Mouse (Mus musculus) liver, embryonic 15.5 days (tissue): Measurements from ENCODE around the gene Ccdc159. TPM values are rescaled to one million over a fixed set of nuclear protein-coding genes. Genes with fewer than 3 reads are reported as not detected.
A peak's percentile ranks its signal among the peaks of the same experiment; 100 is the strongest.

Source experiments
- ATAC-seq: fragments of 200-750 bp; cut with Nextera tagmentation; 2 replicates; pipeline ENCODE4 v1.8.0; 2017; ENCODE audit warnings: moderate number of reproducible peaks, mild to moderate bottlenecking, moderate library complexity; ENCODE audit not compliant: insufficient read depth
- H3K27ac ChIP-seq: fragments of 300-500 bp; sonication (generic); replicated peaks from 2 replicates; pipeline ENCODE4 v1.5.1; 2015; ENCODE audit warnings: mild to moderate bottlenecking, inconsistent platforms
- H3K27me3 ChIP-seq: fragments of 300-500 bp; sonication (generic); 2 replicates; pipeline ENCODE4 v1.6.1; 2015; ENCODE audit warnings: mild to moderate bottlenecking, inconsistent platforms
- H3K36me3 ChIP-seq: fragments of 300-500 bp; sonication (generic); replicated peaks from 2 replicates; pipeline ENCODE4 v1.6.1; 2015; ENCODE audit warnings: moderate library complexity, mild to moderate bottlenecking, inconsistent platforms
- H3K4me1 ChIP-seq: fragments of 300-500 bp; sonication (generic); replicated peaks from 2 replicates; pipeline ENCODE4 v1.6.1; 2015; ENCODE audit warnings: inconsistent platforms
- H3K4me2 ChIP-seq: fragments of 300-500 bp; sonication (generic); 2 replicates; pipeline ENCODE4 v1.6.1; 2015; ENCODE audit warnings: moderate library complexity, mild to moderate bottlenecking, inconsistent platforms
- H3K4me3 ChIP-seq: fragments of 300-500 bp; sonication (generic); replicated peaks from 2 replicates; pipeline ENCODE4 v1.5.1; 2015; ENCODE audit warnings: mild to moderate bottlenecking, inconsistent platforms
- H3K9ac ChIP-seq: fragments of 300-500 bp; sonication (generic); 2 replicates; pipeline ENCODE4 v1.6.1; 2015; ENCODE audit warnings: moderate library complexity, mild to moderate bottlenecking, inconsistent platforms
- H3K9me3 ChIP-seq: fragments of 300-500 bp; sonication (generic); replicated peaks from 2 replicates; pipeline ENCODE4 v1.6.1; 2016; ENCODE audit warnings: inconsistent platforms
- WGBS: fragments of 180-500 bp; shearing (Covaris S2); methylation state at CpG from one replicate; pipeline ENCODE4 v1.1.7; 2015; ENCODE audit warnings: mixed read lengths; ENCODE audit not compliant: insufficient replicate concordance; 5-methylcytosine and 5-hydroxymethylcytosine counted together
- polyA plus RNA-seq: library from polyadenylated mRNA; unstranded; fragments of >200 nt; fragmentation: Nextera tagmentation; extraction: Ambion mirVana; gene quantifications from 2 replicates; pipeline ENCODE4 v1.2.1, GENCODE M21; 2015

The Ccdc159 gene
- polyA plus RNA-seq, 1 experiment from 2014 or later: 0.99 TPM

DNA sequence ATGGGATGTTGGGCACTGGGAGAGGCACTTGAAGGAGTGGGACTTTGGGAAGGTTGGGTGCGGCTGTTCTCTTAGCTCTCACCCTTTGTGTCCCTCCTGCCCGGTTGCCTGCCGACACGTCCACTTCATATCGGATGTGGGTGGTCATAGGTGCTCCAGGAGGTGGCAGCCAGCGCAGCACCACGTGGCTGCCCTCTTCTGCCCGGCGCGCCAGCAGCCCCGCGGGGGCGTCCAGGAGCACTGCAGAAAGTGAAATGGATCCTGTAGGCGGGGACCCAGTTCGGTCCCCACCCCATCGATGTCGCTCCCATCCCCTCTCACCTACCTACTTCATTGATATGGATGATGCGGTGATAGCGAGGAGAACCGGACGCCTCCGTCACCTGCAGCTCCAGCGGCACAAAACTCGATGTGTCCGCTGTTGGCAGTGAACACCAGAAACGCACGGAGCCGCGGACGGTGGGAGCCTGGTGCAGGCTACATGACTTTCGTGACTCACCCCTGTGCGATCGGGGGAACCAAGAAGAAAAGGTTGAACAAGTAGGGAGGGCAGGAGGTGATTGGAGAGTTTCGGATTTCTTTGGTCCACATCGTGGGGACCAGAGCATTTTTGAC is 34.2 kb downstream of the Ccdc159 start:
- Histone ChIP-seq H3K4me1 (peaks cover 66% of the 10 kb centered on the region), H3K4me3 (peak overlapping the region; percentile 76), H3K9ac (peak overlapping the region; percentile 94), H3K36me3 (peaks cover 56% of the 10 kb centered on the region), H3K27me3 (peaks cover 17% of the 10 kb centered on the region; the same call in 1 of the 2 replicates), H3K9me3 (no peaks in the 10 kb centered on the region), H3K4me2 (peak overlapping the region; percentile 89), H3K27ac (peak overlapping the region; percentile 96)
- 1% methylated on average over 35 of the region's 35 CpGs for WGBS
- ATAC-seq: no peak

DNA sequence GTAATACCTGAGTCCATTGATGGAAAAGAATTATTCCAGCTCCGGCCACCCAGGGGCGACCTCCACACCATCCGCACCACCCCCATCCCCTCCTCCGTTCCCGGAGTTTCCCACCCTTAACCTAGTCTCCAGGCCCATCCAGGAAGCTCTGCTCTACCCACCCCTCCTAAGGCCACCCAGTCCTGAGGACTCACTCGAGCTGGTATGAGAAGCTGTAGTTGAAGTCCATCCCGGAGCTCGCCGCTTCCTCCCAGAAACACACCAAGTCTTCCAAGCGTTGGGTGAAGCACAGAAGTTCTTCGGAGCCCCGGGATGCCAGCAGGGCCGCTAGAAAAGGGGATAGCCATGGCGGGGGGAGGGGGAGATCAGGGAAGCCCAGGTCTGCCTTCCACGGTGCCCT is 34.7 kb downstream of the Ccdc159 start:
- peak; percentile 11 for ATAC-seq
- no peaks in the 10 kb centered on the region for H3K9me3 ChIP-seq
- peak overlapping the region; percentile 76 for H3K4me3 ChIP-seq
- peak overlapping the region; percentile 96 for H3K27ac ChIP-seq
- peak overlapping the region; percentile 89 for H3K4me2 ChIP-seq
- 0% methylated on average over 15 of the region's 15 CpGs for WGBS
- peaks cover 17% of the 10 kb centered on the region; the same call in 1 of the 2 replicates for H3K27me3 ChIP-seq
- H3K9ac ChIP-seq: peak overlapping the region; percentile 94
- H3K36me3 ChIP-seq: peaks cover 52% of the 10 kb centered on the region
- H3K4me1 ChIP-seq: peaks cover 61% of the 10 kb centered on the region

DNA sequence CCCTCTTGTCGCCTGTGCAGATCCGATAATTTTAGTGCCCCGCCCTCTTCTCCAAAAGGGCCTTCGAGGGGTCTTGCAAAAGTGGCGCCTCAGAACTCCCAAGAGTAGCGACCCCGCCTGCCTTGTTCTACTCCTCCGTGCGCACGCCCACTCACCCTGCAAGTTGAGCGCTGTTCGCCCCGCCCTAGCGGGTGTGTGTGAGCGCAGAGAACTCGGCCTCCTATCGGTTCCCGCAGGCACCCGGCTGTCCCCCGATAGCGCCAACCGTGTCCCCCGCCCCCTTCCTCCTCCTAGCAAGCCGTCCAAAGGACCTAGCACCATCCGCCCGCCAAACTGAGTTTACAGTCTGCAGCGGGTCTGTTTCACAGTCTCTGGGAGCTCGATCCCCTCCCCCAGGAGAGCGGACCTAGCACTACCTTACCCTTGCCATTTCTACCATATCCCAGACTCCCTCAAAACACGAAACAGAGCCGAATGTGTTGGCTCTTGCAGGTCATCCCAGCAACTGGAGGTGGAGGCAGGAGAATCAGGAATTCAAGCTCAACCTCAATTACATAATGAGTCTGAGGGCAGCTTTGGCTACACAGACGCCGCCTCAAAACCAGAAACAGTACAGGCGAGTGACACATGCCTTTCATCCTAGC is 35.3 kb downstream of the Ccdc159 start:
- peak overlapping the region; percentile 96 for H3K27ac ChIP-seq
- peaks cover 56% of the 10 kb centered on the region for H3K4me1 ChIP-seq
- peak overlapping the region; percentile 76 for H3K4me3 ChIP-seq
- peak overlapping the region; percentile 89 for H3K4me2 ChIP-seq
- 2% methylated on average over 34 of the region's 34 CpGs for WGBS
- peak overlapping the region; percentile 94 for H3K9ac ChIP-seq
- peak; percentile 92 for ATAC-seq
- H3K27me3 ChIP-seq: peaks cover 17% of the 10 kb centered on the region; the same call in 1 of the 2 replicates
- H3K9me3 ChIP-seq: no peaks in the 10 kb centered on the region
- H3K36me3 ChIP-seq: peaks cover 46% of the 10 kb centered on the region

DNA sequence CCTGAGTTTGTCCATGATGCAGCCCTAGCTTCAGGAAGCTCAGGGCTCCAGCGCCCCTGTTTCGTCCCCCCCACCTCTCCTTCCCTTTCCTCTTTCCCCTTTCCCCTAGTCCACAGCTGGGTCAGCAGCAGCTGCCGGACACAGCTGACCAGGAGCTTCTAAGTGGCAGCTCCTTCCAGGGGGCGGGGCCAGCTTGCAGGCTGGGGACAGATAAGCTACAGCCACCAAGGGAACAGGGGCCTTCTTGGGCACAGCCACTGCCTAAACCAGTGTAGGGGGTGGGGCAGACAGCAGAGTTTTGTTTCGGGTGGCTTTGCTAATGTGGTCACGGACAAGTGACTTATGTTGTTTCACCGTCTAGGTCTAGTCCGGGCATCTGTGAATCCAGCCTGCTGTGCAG is 36.1 kb downstream of the Ccdc159 start, which contains the start of gene Epor:
Epor (minus strand) TSS at position 90 of the 400 bp plus-strand sequence.
- WGBS: 5% methylated on average over 8 of the region's 8 CpGs
- Histone ChIP-seq H3K36me3 (peaks cover 38% of the 10 kb centered on the region), H3K27me3 (peaks cover 17% of the 10 kb centered on the region; the same call in 1 of the 2 replicates), H3K9me3 (no peaks in the 10 kb centered on the region), H3K4me1 (peaks cover 48% of the 10 kb centered on the region), H3K4me2 (peak within 1 kb of the TSS; percentile 89), H3K9ac (peak within 1 kb of the TSS; percentile 94), H3K27ac (peak within 1 kb of the TSS; percentile 96), H3K4me3 (peak within 1 kb of the TSS; percentile 76)
- ATAC-seq: peak; percentile 65

DNA sequence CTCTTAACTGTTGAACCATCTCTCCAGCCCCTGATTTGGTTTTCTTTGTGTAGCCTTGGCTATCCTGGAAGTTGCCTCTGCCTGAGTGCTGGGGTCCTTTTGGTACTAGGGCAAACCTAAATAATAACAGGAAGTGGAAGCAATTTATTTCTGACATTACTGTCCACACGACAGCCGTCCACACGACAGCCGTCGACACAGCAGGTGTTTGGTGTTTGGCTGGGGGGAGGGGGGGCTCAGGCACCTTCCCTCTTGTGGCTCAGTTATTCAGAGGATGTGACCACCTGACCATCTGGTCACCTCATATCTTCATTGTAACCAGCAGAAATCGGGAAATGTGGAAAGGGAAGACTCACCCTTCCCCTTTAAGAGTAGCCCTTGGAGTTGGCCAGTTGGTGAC is 41.6 kb downstream of the Ccdc159 start:
- no peak for ATAC-seq
- H3K27ac ChIP-seq: no peak overlapping the region
- H3K27me3 ChIP-seq: peaks cover 16% of the 10 kb centered on the region; the same call in 1 of the 2 replicates
- H3K9me3 ChIP-seq: no peaks in the 10 kb centered on the region
- no peak overlapping the region for H3K4me3 ChIP-seq
- no peak overlapping the region for H3K4me2 ChIP-seq
- WGBS: 28% methylated on average over 6 of the region's 6 CpGs
- H3K36me3 ChIP-seq: no peaks in the 10 kb centered on the region
- no peak overlapping the region for H3K9ac ChIP-seq
- H3K4me1 ChIP-seq: peaks cover 11% of the 10 kb centered on the region

DNA sequence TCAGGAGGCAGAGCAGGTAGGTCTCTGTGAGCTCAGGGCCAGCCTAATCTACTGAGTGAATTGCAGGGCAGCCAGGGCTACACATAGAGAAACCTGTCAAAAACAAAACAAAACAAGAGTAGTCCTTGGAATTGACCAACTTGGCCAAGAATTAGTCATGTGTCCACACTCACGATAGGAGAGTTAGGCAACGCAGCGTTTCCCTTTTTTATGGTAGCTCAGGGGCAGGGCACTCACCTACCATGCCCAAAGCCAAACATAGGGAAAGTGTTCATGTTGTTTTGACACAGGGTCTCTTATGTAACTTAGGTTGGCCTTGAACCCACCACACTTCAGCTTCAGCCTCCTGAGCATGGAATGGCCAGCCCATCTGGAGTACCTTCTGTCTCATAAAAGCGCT is 42.0 kb downstream of the Ccdc159 start:
- WGBS: 74% methylated on average over 4 of the region's 4 CpGs
- Histone ChIP-seq H3K36me3 (no peaks in the 10 kb centered on the region), H3K4me2 (no peak overlapping the region), H3K27ac (no peak overlapping the region), H3K9me3 (no peaks in the 10 kb centered on the region), H3K4me3 (no peak overlapping the region), H3K9ac (no peak overlapping the region), H3K4me1 (peaks cover 7% of the 10 kb centered on the region), H3K27me3 (peaks cover 16% of the 10 kb centered on the region; the same call in 1 of the 2 replicates)
- ATAC-seq: no peak

DNA sequence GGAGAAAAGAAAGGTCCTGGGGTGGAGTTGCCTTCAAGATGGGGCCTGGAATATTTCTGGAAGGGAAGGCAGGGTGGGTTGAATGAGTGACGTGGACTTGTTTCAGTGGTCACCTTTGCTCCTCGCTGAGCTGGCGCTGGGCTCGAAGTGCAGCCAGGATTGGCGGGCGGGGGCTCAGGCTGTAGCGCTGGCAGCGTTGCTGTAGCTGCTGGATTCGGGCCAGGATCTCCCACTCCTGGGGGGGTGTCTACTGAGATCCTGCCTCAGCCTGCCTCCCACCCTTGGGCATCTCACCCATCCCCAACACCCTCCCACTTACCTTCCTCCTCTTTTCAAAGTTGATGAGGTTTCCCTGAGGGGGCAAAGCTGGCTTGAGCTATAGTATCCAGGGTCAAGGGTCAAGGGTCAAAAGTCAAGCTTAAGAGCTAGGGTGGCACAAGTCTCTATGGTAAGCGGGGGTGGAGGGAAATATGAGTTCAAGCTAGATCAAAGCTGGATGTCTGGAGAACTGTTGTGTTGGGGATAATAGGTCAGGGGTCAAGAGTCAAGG is 49.4 kb downstream of the Ccdc159 start:
- no peaks in the 10 kb centered on the region for H3K9me3 ChIP-seq
- no peak overlapping the region for H3K27ac ChIP-seq
- WGBS: 74% methylated on average over 10 of the region's 10 CpGs
- no peak overlapping the region for H3K4me3 ChIP-seq
- H3K36me3 ChIP-seq: no peaks in the 10 kb centered on the region
- H3K4me1 ChIP-seq: peaks cover 4% of the 10 kb centered on the region; the same call in 1 of the 2 replicates
- peaks cover 50% of the 10 kb centered on the region for H3K27me3 ChIP-seq
- ATAC-seq: no peak
- H3K4me2 ChIP-seq: no peak overlapping the region
- H3K9ac ChIP-seq: no peak overlapping the region

DNA sequence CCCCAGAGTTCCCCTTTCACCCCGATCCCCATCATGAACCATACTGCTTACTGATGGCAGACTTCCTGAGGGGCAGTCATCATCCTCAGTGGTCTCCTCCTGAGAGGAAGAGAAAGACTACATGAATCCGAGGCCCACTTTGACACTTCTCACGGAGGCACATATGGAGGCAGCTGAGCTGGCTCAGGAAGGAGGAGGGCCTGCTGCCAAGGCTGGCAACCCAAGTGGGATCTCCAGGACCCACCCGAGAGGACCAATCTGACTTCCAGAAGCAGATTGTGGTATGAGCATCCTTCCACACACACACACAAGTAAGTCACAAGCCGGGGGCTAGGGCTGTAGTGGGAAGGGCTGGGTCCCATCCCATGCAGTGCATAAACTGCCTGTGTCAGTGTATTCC is 50.1 kb downstream of the Ccdc159 start:
- WGBS: 72% methylated on average over 5 of the region's 5 CpGs
- no peak for ATAC-seq

DNA sequence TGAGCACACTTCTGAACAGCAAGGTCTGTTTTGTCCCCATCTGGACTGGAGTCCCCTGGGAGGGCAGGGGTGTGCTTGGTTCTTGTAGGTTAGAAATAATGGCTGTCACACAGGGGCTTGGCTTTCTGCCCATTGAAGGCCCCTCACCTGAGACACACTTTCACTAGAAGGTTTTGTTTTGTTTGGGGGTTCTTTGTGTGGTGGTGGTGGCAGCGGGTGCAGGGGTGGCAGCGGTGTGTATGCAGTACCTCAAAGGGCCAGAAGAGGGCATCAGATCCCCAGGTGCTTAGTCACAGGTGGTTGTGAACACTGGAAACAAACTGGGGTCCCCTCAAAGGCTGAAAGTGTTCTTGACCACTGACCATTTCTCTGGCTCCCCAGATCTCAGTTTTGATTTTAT is 50.7 kb downstream of the Ccdc159 start:
- Histone ChIP-seq H3K9me3 (no peaks in the 10 kb centered on the region), H3K9ac (no peak overlapping the region), H3K4me1 (peaks cover 4% of the 10 kb centered on the region; the same call in 1 of the 2 replicates), H3K27me3 (peaks cover 57% of the 10 kb centered on the region), H3K36me3 (no peaks in the 10 kb centered on the region), H3K27ac (no peak overlapping the region), H3K4me3 (no peak overlapping the region), H3K4me2 (no peak overlapping the region)
- WGBS: 10% methylated on average over 2 of the region's 2 CpGs
- ATAC-seq: no peak

More for the DNA sequence above, 50.1 kb downstream of the Ccdc159 start:
- no peak overlapping the region for H3K4me3 ChIP-seq
- no peaks in the 10 kb centered on the region for H3K36me3 ChIP-seq
- H3K9me3 ChIP-seq: no peaks in the 10 kb centered on the region
- peaks cover 52% of the 10 kb centered on the region for H3K27me3 ChIP-seq
- H3K9ac ChIP-seq: no peak overlapping the region
- H3K27ac ChIP-seq: no peak overlapping the region
- peaks cover 4% of the 10 kb centered on the region; the same call in 1 of the 2 replicates for H3K4me1 ChIP-seq
- H3K4me2 ChIP-seq: no peak overlapping the region

DNA sequence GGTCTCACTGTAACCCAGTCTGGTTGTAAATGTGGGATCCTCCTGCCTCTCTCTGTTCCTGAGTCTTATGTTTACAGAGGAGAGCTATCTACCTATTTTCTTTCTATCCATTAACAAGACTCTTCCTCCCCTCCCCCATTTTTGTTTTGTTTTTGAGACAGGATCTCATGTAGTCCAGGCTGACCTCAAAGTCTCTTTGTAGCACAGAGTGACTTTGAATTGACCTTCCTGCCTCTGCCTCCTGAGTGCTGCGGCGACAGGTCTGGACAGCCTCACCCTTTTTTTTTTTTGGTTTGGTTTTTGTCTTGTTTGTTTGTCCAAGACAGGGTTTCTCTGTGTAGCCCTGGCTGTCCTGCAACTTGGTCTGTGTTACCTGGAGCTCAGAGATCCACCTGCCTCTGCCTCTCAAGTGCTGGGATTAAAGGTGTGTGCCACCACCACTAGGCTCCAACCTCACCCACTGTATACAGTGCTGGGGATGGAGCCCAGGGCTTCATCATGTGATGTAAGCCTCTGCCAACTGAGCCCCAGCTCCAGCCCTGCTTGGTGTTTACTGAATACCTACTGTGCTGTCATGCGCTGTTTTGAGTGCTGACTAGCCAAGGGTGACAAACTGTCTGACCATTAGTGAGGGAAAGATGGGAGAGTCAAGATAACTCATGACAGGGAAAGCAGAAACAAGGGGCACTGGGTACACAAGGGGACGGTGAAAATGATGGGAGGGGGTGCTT is 51.3 kb downstream of the Ccdc159 start:
- H3K27me3 ChIP-seq: peaks cover 63% of the 10 kb centered on the region
- WGBS: 76% methylated on average over 4 of the region's 4 CpGs

DNA sequence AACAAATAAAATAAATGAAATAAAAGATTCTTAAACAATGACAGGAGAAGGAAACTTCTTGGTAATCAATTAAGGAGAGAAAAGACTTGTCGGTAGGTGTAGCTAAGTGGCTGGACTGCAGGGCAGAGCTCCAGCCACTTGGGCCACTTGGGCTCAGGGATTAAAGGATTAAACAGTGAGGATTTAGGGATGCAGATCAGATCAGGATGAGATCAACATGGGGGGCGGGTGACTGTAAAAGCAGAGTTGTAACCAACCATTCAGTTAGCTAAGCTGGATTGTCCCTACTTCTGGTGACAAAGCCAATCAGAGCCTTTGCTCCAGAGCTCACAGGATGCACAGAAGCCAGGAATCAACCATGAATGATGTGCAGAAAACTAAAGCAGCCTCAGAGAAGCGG is 56.6 kb downstream of the Ccdc159 start:
- H3K9me3 ChIP-seq: no peaks in the 10 kb centered on the region
- ATAC-seq: no peak
- WGBS: 32% methylated on average over 3 of the region's 3 CpGs

More for the DNA sequence above, 51.3 kb downstream of the Ccdc159 start:
- ATAC-seq: no peak
- no peak overlapping the region for H3K9ac ChIP-seq
- peaks cover 4% of the 10 kb centered on the region; the same call in 1 of the 2 replicates for H3K4me1 ChIP-seq
- H3K9me3 ChIP-seq: no peaks in the 10 kb centered on the region
- H3K4me3 ChIP-seq: no peak overlapping the region
- no peak overlapping the region for H3K4me2 ChIP-seq
- no peak overlapping the region for H3K27ac ChIP-seq
- H3K36me3 ChIP-seq: no peaks in the 10 kb centered on the region

More for the DNA sequence above, 56.6 kb downstream of the Ccdc159 start:
- Histone ChIP-seq H3K27me3 (peaks cover 98% of the 10 kb centered on the region), H3K36me3 (no peaks in the 10 kb centered on the region), H3K4me2 (no peak overlapping the region), H3K4me3 (no peak overlapping the region), H3K9ac (no peak overlapping the region), H3K4me1 (peaks cover 7% of the 10 kb centered on the region), H3K27ac (no peak overlapping the region)
